Mouse (Mus musculus) bone marrow, adult 2 months (tissue): ENCODE measurements around the gene Iqcd.

Experiments used
- CTCF ChIP-seq: fragments of 200-500 bp; IDR thresholded peaks from 2 replicates; pipeline ENCODE4 v1.5.1; 2011; ENCODE audit warnings: low read length, control low read depth; ENCODE audit not compliant: control insufficient read depth, insufficient read depth
- POLR2A ChIP-seq: fragments of 200-500 bp; IDR thresholded peaks from 2 replicates; pipeline ENCODE4 v1.6.1; 2011; ENCODE audit warnings: low read depth, mild to moderate bottlenecking, control low read depth, low read length, borderline replicate concordance; ENCODE audit not compliant: control insufficient read depth

- TF ChIP-seq CTCF (no peak), POLR2A (no peak)
Observed at GRCm38 (mm10) chr5:120649938-120650337, 61.1 kb downstream of the Iqcd start.
